Mouse (Mus musculus) liver, adult 2 months (tissue): ENCODE data around the gene Tceanc2. TPM values are rescaled to one million over a fixed set of nuclear protein-coding genes. Genes with fewer than 3 reads are reported as not detected.

Experiments
- DNase-seq: peaks from one replicate; pipeline ENCODE4 v3.0.0-alpha.2; 2011; ENCODE audit warnings: low read depth, low spot score; ENCODE audit errors: extremely low read depth
- H3K27ac ChIP-seq: fragments of 200-500 bp; replicated peaks from 2 replicates; pipeline ENCODE4 v1.5.1; 2012; ENCODE audit warnings: low read depth, mild to moderate bottlenecking, control low read depth, inconsistent platforms, low read length; ENCODE audit not compliant: insufficient read depth
- H3K27me3 ChIP-seq: fragments of 200-500 bp; 2 replicates; pipeline ENCODE4 v1.6.1; 2012; ENCODE audit warnings: mild to moderate bottlenecking, moderate library complexity, low read length, inconsistent platforms; ENCODE audit not compliant: control insufficient read depth, insufficient read depth
- H3K36me3 ChIP-seq: fragments of 200-500 bp; 2 replicates; pipeline ENCODE4 v1.6.1; 2012; ENCODE audit warnings: low read length, inconsistent platforms; ENCODE audit not compliant: control insufficient read depth, insufficient read depth
- H3K4me1 ChIP-seq: fragments of 200-500 bp; 2 replicates; pipeline ENCODE4 v1.6.1; 2011; ENCODE audit warnings: low read length; ENCODE audit not compliant: control insufficient read depth, insufficient read depth
- H3K4me3 ChIP-seq: fragments of 200-500 bp; 2 replicates; pipeline ENCODE4 v1.5.1; 2011; ENCODE audit warnings: low read depth, mild to moderate bottlenecking, control low read depth, low read length, moderate library complexity; ENCODE audit not compliant: insufficient read depth
- H3K79me2 ChIP-seq: fragments of 200-500 bp; 2 replicates; pipeline ENCODE4 v1.6.1; 2012; ENCODE audit warnings: inconsistent platforms, mild to moderate bottlenecking, low read length, moderate library complexity; ENCODE audit not compliant: control insufficient read depth, insufficient read depth
- H3K9ac ChIP-seq: fragments of 200-500 bp; 2 replicates; pipeline ENCODE4 v1.6.1; 2012; ENCODE audit warnings: low read depth, mild to moderate bottlenecking, control low read depth, inconsistent platforms, low read length
- CTCF ChIP-seq: fragments of 200-500 bp; IDR thresholded peaks from 2 replicates; pipeline ENCODE4 v1.5.1; 2011; ENCODE audit warnings: low read depth, low read length, control low read depth
- POLR2A ChIP-seq: fragments of 200-500 bp; IDR thresholded peaks from 2 replicates; pipeline ENCODE4 v1.6.1; 2011; ENCODE audit warnings: low read length, control low read depth; ENCODE audit not compliant: insufficient read depth; ENCODE audit errors: extremely low read depth
- WGBS: fragments of 180-500 bp; shearing (Covaris S2); methylation state at CpG from one replicate; pipeline ENCODE4 v1.1.7; 2018; 5-methylcytosine and 5-hydroxymethylcytosine counted together
- polyA plus RNA-seq: library from polyadenylated mRNA; depleted of rRNA; stranded (reverse); fragments of >200 nt; gene quantifications from 2 replicates; pipeline ENCODE4 v1.2.3, GENCODE M21; 2012
- total RNA-seq: library from RNA; depleted of rRNA; stranded (reverse); fragments of >200 nt; gene quantifications from 2 replicates; pipeline ENCODE4 v1.2.3, GENCODE M21; 2014

Gene Tceanc2
- total and polyA plus RNA-seq, 2 experiments: 5.3 to 6.6 TPM

- peaks cover 31% of the 10 kb centered on the region for H3K4me1 ChIP-seq
- H3K27ac ChIP-seq: peak overlapping the region; percentile 81
- TF ChIP-seq POLR2A: no peak
- TF ChIP-seq CTCF: no peak
- H3K9ac ChIP-seq: no peak overlapping the region
- H3K27me3 ChIP-seq: no peaks in the 10 kb centered on the region
- H3K4me3 ChIP-seq: no peak overlapping the region
- DNase-seq: peak; percentile 96
- H3K36me3 ChIP-seq: peaks cover 2% of the 10 kb centered on the region; the same call in 1 of the 2 replicates
- WGBS: 23% methylated on average over 8 of the region's 8 CpGs
- peaks cover 6% of the 10 kb centered on the region; the same call in 1 of the 2 replicates for H3K79me2 ChIP-seq
These were observed 18.7 kb downstream of the Tceanc2 start for GRCm38 (mm10) chr4:107160181-107160580.

DNA sequence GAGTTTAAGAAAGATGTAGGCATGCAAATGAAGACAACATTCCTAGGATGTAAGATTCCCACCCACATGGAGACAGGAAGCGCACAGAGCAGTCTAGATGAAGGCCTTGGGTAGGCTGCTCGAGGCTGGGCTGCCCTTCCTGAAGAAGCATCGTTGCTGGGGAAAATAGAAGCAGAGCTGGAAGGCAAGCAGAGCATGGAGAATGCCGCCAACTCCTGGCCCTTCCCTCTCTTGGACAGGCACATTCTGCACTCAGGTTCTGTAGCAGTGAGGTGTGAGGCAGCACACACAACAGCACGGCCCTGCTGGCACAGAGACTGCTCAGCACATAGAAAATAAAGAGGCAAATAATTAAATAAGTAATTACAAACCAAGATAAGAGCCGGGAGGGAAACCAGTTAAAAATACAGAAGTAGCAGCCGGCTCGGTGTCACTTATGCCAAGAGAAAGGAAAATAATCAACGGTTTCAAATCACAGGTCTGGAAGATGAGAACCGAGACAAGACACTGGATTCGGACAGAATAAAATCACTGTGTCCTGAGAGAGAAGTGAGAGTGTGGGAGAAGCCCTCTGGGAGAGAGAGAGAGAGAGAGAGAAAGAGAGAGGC, 19.6 kb downstream of the Tceanc2 start:
- no peak overlapping the region for H3K9ac ChIP-seq
- H3K36me3 ChIP-seq: 0 out of 2 replicates have a peak, but pooled peaks cover 2% of the 10 kb centered on the region
- H3K27ac ChIP-seq: peak overlapping the region; percentile 54
- WGBS: 48% methylated on average over 11 of the region's 11 CpGs
- no peak overlapping the region for H3K4me3 ChIP-seq
- DNase-seq: peak; percentile 56
- TF ChIP-seq CTCF: no peak
- no peak for TF ChIP-seq POLR2A
- H3K4me1 ChIP-seq: peaks cover 31% of the 10 kb centered on the region
- peaks cover 6% of the 10 kb centered on the region; the same call in 1 of the 2 replicates for H3K79me2 ChIP-seq
- H3K27me3 ChIP-seq: no peaks in the 10 kb centered on the region

DNA sequence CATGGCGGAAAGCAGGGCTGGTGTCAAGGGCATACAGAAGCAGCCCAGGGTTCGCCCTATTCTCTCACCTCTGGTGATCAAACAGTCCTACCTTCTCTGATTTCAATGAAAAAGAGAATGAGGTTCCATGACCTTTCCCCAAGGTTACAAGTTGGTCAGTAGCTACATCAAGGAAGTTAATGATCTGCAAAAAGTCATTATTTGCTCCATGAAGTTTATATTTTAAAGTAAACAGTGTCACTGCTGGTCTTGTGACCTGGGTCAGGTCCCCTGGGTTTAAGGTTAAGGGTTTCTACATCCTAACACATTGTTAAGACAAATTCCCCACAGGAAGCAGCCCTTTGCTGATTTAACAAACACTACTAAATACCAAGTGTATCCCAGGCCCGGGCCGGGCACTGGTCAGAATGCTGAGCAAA, 21.9 kb downstream of the Tceanc2 start:
- DNase-seq: peak; percentile 96
- Histone ChIP-seq H3K27ac (peak overlapping the region; percentile 76), H3K4me3 (no peak overlapping the region), H3K27me3 (no peaks in the 10 kb centered on the region), H3K4me1 (peaks cover 41% of the 10 kb centered on the region), H3K79me2 (peaks cover 3% of the 10 kb centered on the region; the same call in 1 of the 2 replicates), H3K9ac (no peak overlapping the region), H3K36me3 (no peaks in the 10 kb centered on the region)
- TF ChIP-seq POLR2A (no peak), CTCF (no peak)
- WGBS: 31% methylated on average over 4 of the region's 4 CpGs

GRCm38 (mm10) chr4:107152571-107152970, 26.3 kb downstream of the Tceanc2 start:
- H3K79me2 ChIP-seq: peaks cover 3% of the 10 kb centered on the region; the same call in 1 of the 2 replicates
- TF ChIP-seq POLR2A (no peak), CTCF (no peak)
- H3K27me3 ChIP-seq: no peaks in the 10 kb centered on the region
- H3K36me3 ChIP-seq: no peaks in the 10 kb centered on the region
- 0 out of 2 replicates have a peak overlapping the region, but pooled peaks have one; percentile 7 for H3K27ac ChIP-seq
- no peak overlapping the region for H3K9ac ChIP-seq
- H3K4me3 ChIP-seq: no peak overlapping the region
- DNase-seq: peak; percentile 71
- WGBS: 62% methylated on average over 8 of the region's 8 CpGs
- H3K4me1 ChIP-seq: peaks cover 23% of the 10 kb centered on the region

- H3K9ac ChIP-seq: no peak overlapping the region
- DNase-seq: no peak
- TF ChIP-seq CTCF: no peak
- no peak for TF ChIP-seq POLR2A
- no peak overlapping the region for H3K4me3 ChIP-seq
- peaks cover 8% of the 10 kb centered on the region; the same call in 1 of the 2 replicates for H3K36me3 ChIP-seq
- H3K4me1 ChIP-seq: peaks cover 13% of the 10 kb centered on the region
- WGBS: 96% methylated on average over 6 of the region's 6 CpGs
- no peaks in the 10 kb centered on the region for H3K27me3 ChIP-seq
- no peak overlapping the region for H3K27ac ChIP-seq
- H3K79me2 ChIP-seq: peaks cover 3% of the 10 kb centered on the region; the same call in 1 of the 2 replicates
These were observed 27.9 kb downstream of the Tceanc2 start for GRCm38 (mm10) chr4:107150991-107151390.

DNA sequence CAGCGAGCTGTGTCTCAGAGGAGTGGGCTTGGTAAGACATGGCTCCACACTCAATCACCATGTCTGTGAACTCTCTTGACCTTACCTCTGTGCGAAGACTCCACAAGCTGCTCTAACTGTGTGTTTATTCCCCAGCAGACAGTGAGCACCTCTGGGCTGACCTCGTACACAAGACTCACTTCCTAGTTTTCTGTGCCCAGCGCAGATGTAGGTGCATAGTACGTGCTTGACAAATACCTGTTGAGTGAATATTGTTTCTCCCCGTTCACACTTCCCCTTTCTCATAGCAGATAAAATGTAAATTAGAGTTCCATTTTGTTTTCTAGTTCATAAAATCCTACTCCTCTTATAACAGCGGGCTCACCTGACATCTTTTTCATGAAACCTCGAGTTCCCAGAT, 35.4 kb downstream of the Tceanc2 start:
- no peaks in the 10 kb centered on the region for H3K79me2 ChIP-seq
- no peaks in the 10 kb centered on the region for H3K4me1 ChIP-seq
- TF ChIP-seq CTCF (no peak), POLR2A (no peak)
- no peak overlapping the region for H3K4me3 ChIP-seq
- 92% methylated on average over 8 of the region's 8 CpGs for WGBS
- no peaks in the 10 kb centered on the region for H3K27me3 ChIP-seq
- H3K27ac ChIP-seq: no peak overlapping the region
- no peak overlapping the region for H3K9ac ChIP-seq
- no peak for DNase-seq
- H3K36me3 ChIP-seq: peaks cover 10% of the 10 kb centered on the region; the same call in 1 of the 2 replicates
